Mouse (Mus musculus): Measurements from ENCODE around the gene Slc35e3.

Gene Slc35e3

GRCm38 (mm10) chr10:117751282-117751610 is 5.1 kb upstream of the Slc35e3 start:
- in situ Hi-C loops (cut with MboI; ENCODE audit: unreplicated experiment in 2 of 2), result no loop called here

GRCm38 (mm10) chr10:117750529-117751281 is 4.5 kb upstream of the Slc35e3 start:
- in situ Hi-C loops (cut with MboI; ENCODE audit: unreplicated experiment in 2 of 2), result no loop called here

GRCm38 (mm10) chr10:117749787-117750343 is 3.7 kb upstream of the Slc35e3 start:
- in situ Hi-C loops (cut with MboI; ENCODE audit: unreplicated experiment in 2 of 2), result loop anchor here (25.0 kb wide), 3 partner anchors 237 to 787 kb away; no protein-coding TSS in a partner anchor

DNA sequence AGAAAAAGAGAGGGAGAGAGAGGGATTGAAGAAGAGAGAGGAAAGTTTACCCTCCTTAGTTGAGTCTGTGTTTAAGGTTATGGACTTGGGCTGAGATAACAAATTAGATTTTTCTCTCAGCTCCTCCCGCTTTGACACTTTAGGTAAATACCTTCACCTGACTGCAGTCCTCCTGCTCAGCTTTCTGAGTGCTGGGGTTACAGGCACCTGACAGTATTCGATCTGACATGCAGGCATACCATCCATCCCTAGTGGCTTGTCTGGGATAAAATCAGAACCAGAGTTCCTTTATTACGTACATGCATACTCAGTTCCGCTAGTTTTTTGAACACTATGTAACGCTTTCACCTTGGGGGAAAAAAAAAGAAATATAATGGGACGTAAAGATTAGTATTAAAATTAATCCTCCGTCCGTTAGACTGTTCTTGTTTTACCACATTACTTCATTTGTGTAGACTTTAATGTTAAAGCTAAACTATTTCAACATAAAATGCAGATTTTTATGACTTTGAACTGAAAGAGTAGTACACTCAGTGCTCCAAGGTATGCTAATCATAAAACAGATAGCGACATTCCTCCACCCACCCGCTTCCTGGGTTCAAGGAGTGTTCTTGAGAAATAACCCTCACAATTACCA is 3.0 kb upstream of the Slc35e3 start:
- in situ Hi-C loops (cut with MboI; ENCODE audit: unreplicated experiment in 2 of 2), result loop anchor here (25.0 kb wide), 3 partner anchors 238 to 788 kb away; no protein-coding TSS in a partner anchor

DNA sequence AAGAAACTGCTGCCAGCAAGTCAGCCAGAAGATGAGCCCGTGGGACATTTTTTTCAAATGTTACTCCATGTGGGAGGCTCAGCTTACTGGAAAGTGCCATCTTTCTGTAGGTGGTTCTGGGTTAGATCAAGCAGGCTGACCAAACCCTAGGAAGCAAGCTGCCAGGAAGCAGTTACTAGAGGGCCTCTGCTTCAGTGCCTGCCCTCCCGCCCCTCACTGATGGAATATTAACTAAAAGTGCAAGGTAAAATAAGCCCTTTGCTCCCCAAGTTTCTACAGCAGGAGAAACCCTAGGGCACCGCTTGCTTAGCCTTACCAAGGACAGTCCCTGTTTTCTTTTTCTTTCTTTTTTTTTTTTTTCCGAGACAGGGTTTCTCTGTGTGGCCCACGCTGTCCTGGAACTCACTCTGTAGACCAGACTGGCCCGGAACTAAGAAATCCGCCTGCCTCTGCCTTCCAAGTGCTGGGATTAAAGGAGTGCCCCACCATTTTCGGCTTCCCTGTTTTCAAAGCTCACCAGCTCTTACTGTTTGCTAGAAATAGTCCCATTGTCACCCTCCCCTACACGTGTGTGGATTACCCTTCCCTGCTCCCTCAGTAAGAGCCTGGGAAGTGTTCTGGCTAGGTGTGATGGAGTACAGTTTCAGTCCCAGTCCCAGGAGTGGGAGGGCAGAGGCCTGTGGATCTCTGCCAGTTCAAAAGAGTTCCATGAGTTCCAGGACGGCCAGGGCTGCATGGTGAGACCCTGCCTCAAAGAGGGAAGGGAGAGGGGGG is 2.3 kb upstream of the Slc35e3 start:
- in situ Hi-C loops (cut with MboI; ENCODE audit: unreplicated experiment in 2 of 2), result loop anchor here (25.0 kb wide), 3 partner anchors 239 to 789 kb away; no protein-coding TSS in a partner anchor

GRCm38 (mm10) chr10:117747711-117748110 is 1.5 kb upstream of the Slc35e3 start:
- in situ Hi-C loops (cut with MboI; ENCODE audit: unreplicated experiment in 2 of 2), result loop anchor here (25.0 kb wide), 3 partner anchors 240 to 790 kb away; no protein-coding TSS in a partner anchor

DNA sequence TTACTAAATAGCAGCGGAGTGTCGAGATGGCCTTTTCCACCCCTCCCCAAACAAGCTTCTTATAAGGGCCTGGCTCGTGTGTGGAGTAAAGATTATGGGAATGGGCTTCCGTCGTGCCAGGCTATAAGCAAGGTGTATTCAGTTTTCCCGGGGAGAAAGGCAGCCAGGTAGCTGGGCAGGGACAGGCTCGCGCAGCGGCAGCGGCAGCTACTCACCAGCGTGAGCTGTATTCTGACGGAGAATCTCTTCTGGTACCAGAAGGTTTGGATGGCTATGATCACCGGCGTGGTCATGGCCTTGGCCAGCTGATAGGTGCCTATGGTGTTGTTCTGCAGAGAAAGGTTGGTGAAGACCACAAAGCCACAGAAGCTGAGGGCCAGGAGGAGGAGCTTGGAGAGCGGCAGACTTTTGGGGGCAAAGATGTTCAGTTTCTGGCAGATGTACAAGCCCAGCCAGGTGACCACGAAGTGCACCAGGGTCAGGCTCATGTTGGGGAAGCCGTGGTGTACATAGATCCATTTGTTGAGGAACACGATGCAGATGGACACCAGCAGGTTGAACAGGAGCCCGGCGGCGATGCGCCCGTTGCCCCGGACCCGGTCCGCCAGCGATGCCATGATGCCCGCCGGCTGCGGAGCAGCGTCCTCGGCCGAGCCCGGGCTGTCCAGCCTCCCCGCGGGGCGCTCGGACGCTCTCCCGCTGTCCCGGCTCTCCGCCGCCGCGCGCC is 432 bp downstream of the Slc35e3 start:
- in situ Hi-C loops (cut with MboI; ENCODE audit: unreplicated experiment in 2 of 2), result loop anchor here (25.0 kb wide), 3 partner anchors 242 to 792 kb away; no protein-coding TSS in a partner anchor

GRCm38 (mm10) chr10:117743917-117744316 is 2.2 kb downstream of the Slc35e3 start:
- in situ Hi-C loops (cut with MboI; ENCODE audit: unreplicated experiment in 2 of 2), result loop anchor here (25.0 kb wide), 3 partner anchors 243 to 793 kb away; no protein-coding TSS in a partner anchor

DNA sequence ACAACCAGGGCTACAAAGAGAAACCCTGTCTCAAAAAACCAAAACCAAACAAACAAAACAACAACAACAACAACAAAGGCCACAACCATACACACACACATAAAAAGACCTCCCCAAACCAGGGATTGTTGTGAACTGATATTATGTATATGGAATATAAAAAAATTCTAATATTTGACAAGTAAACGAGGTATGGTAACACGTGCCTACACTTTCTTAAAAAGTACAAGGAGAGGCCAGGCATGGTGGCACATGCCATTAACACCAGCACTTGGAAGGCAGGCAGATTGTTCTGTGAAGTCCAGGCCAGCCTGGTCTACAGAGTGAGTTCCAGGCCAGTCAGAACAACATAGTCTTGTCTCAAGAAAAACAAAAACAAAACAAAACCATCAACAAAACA is 3.0 kb downstream of the Slc35e3 start:
- in situ Hi-C loops (cut with MboI; ENCODE audit: unreplicated experiment in 2 of 2), result loop anchor here (25.0 kb wide), 3 partner anchors 244 to 794 kb away; no protein-coding TSS in a partner anchor

DNA sequence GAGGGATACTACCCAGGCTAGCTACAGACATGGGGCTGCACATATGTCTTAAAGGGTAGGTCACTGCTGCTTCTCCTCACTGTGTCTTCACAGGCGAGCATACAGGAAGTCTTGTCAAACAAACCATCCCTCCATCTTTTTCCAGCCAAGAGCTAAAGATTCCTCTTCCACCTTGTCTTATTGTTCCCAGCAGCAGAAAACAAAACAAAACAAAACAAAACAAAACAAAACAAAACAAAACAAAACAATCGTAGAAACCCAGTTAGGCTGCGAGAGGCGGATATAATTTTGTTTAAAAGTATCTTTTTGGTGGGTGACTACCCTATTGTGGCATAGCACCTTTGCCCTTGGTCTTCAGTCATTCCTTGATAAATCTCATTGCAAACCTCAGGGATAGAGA is 3.5 kb downstream of the Slc35e3 start:
- in situ Hi-C loops (cut with MboI; ENCODE audit: unreplicated experiment in 2 of 2), result loop anchor here (25.0 kb wide), 3 partner anchors 245 to 795 kb away; no protein-coding TSS in a partner anchor

- in situ Hi-C loops (cut with MboI; ENCODE audit: unreplicated experiment in 2 of 2), result loop anchor here (25.0 kb wide), 3 partner anchors 245 to 795 kb away; no protein-coding TSS in a partner anchor
Observed at GRCm38 (mm10) chr10:117741698-117742475, 4.3 kb downstream of the Slc35e3 start.

DNA sequence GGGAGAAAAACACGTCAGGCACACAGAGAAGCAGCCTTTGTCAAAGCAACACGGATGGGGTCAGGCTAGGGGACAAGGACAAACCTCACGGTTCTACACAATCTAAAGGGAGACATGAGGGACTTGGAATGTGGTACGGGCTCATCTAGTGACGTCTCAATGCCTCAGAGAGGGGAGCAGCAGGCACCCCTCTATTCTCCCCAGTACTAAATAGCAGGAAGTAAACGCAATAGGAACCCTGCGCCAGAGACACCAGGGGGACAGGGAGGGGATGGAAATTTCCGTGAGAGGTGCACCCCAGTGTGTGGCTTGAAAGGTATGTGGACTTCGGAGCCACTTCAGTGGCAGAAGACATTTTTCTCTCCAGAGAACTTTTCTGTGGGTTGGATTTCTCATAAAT is 5.2 kb downstream of the Slc35e3 start:
- in situ Hi-C loops (cut with MboI; ENCODE audit: unreplicated experiment in 2 of 2), result loop anchor here (25.0 kb wide), 3 partner anchors 246 to 796 kb away; no protein-coding TSS in a partner anchor

- in situ Hi-C loops (cut with MboI; ENCODE audit: unreplicated experiment in 2 of 2), result loop anchor here (25.0 kb wide), 3 partner anchors 247 to 797 kb away; no protein-coding TSS in a partner anchor
Observed at GRCm38 (mm10) chr10:117740171-117740570, 6.0 kb downstream of the Slc35e3 start.

GRCm38 (mm10) chr10:117739648-117739948 is 6.6 kb downstream of the Slc35e3 start:
- in situ Hi-C loops (cut with MboI; ENCODE audit: unreplicated experiment in 2 of 2), result loop anchor here (10.0 to 25.0 kb wide), 4 partner anchors 248 to 798 kb away; no protein-coding TSS in a partner anchor

DNA sequence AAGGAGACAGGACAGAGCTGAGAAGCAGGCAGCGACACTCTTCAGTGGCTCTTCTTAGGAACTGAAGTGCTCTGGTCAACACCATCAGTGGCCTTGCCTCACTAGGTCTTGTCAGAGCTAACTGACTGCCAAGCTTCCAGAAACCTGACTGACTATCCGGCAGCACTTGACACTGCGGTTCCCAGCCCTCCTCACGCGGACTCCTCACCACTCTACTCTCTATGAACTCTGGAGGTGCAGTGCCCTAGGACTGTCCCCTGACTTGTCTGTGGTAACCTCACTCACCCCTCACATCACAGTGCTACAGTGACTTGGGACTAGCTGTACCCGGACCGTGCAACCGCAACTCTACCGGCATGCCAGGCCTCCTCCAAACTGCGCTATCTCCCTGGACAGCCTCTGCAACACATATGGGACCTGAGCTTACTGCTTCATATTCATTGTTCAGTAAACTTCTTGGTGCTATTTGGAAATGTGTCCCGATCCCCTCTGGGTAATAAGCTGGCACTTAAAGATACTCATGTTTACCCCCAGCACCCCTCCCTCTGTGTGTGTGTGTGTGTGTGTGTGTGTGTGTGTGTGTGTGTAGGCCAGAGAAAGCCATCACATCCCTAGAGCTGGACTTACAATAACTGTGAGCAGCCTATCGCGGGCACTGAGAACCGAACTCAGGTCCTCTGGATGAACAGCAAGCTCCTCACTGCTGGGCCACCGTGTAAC is 7.1 kb downstream of the Slc35e3 start:
- in situ Hi-C loops (cut with MboI; ENCODE audit: unreplicated experiment in 2 of 2), result loop anchor here (10.0 to 25.0 kb wide), 4 partner anchors 248 to 798 kb away; no protein-coding TSS in a partner anchor

DNA sequence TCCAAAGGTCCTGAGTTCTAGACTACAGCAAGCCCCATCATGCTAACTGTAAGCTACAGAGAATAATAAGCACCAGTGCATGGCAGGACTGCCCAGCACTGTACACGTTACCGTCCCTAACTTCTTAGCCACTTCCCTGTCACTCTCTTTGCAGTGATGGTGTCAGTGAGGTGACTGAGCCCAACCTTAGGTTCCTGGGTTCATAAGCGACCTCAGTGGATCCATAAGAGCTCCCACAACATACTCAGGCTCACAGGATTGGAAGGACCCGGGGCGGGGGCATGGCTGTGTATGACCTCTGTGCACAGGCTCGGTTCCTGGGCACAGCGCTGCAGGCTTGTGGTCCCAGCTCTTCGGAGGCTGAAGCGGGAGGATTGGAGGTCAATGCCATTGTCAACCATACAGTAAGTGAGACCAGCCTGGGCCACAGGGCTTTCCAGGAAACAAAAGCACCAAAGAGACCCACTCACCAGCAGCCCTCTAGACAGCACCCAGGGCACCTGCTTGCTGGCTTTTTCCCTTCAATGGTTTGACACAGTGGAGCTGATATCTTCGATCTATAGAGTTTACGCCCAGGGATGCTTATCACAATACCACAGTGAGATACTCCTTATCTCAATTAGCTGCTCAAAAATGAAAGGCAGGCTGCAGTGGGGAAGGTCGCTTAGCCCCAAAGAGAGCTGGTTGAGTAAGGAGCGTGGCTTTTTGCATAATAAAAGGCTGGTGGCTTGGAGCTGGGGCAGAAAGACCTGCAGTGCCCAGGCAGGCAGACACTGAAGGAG is 7.8 kb downstream of the Slc35e3 start:
- in situ Hi-C loops (cut with MboI; ENCODE audit: unreplicated experiment in 2 of 2), result loop anchor here (10.0 to 25.0 kb wide), 4 partner anchors 249 to 799 kb away; no protein-coding TSS in a partner anchor

- in situ Hi-C loops (cut with MboI; ENCODE audit: unreplicated experiment in 2 of 2), result loop anchor here (10.0 to 25.0 kb wide), 4 partner anchors 250 to 800 kb away; no protein-coding TSS in a partner anchor
Observed at GRCm38 (mm10) chr10:117737498-117737897, 8.7 kb downstream of the Slc35e3 start.
